Mouse (Mus musculus): ENCODE results near the gene Pcgf6.
A peak's percentile ranks its signal among the peaks of the same experiment; 100 is the strongest.

The Pcgf6 gene

GRCm38 (mm10) chr19:47050271-47051032 is at the start of gene Pcgf6:
TSS of gene Pcgf6 (minus strand) at chr19:47050906.
- peak; percentile 92 for DNase-seq (ENCODE audit: low spot score)

GRCm38 (mm10) chr19:47090550-47091156 is 39.9 kb upstream of the Pcgf6 start, which contains the start of the genes Usmg5 and Pdcd11:
TSS of gene Usmg5 (minus strand) at chr19:47090647.
TSS of gene Pdcd11 (plus strand) at chr19:47090768.
- DNase-seq (ENCODE audit: low spot score), result peak; percentile 98

- DNase-seq (ENCODE audit: low spot score), result peak; percentile 20
These were observed 39.2 kb upstream of the Pcgf6 start for GRCm38 (mm10) chr19:47089718-47090525.

GRCm38 (mm10) chr19:47088226-47088625 is 37.5 kb upstream of the Pcgf6 start:
- no peak for DNase-seq (ENCODE audit: low spot score)

DNA sequence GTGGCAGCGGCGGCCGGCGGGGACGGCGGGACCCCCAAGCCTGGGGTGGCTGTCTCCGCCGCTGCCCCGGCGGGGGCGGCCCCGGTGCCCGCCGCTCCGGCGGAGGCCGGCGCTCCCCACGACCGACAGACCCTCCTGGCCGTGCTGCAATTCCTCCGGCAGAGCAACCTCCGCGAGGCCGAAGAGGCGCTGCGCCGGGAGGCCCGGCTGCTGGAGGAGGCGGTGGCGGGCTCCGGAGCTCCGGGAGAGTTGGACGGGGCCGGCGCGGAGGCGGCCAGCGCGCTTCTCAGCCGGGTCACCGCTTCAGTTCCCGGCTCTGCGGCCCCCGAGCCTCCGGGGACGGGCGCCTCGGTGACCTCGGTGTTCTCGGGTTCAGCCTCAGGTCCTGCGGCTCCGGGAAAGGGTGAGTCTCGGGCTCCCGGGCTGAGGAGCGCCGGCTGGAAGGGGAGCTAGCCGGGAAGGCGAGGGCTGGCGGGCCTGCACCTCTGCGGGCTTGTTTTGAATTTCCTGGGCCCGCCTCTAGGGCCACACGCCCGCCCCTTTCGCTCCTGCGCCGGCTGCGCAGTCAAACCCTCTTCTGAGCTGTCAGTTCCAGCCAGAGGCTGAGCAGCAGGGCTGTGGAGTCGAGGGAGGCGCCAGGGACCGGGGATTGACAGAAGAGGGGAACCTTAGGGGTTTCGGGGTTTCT is 17.4 kb upstream of the Pcgf6 start:
- DNase-seq (ENCODE audit: low spot score), result peak; percentile 87

- peak; percentile 99 for DNase-seq (ENCODE audit: low spot score)
These were observed 16.6 kb upstream of the Pcgf6 start, which contains the start of gene Taf5 for GRCm38 (mm10) chr19:47067096-47067882. TSS of gene Taf5 (plus strand) at chr19:47067746.

DNA sequence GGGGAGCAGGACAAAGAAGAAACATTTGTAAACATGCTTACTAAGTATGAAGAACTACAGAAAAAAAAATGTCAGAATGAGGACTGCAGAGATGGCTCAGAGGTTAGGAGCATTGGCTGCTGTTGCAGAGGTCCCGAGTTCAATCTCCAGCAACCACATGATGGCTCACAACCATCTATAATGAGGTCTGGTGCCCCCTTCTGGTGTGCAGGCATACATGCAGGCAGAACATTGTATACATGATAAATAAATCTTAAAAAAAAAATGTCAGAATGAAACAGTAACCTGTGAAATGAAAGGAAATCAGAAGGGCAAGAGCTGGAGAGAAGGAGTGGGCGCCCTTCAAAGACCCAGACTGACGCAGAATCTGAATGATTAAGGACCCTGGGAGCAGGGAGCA is 15.2 kb upstream of the Pcgf6 start:
- DNase-seq (ENCODE audit: low spot score), result no peak

DNA sequence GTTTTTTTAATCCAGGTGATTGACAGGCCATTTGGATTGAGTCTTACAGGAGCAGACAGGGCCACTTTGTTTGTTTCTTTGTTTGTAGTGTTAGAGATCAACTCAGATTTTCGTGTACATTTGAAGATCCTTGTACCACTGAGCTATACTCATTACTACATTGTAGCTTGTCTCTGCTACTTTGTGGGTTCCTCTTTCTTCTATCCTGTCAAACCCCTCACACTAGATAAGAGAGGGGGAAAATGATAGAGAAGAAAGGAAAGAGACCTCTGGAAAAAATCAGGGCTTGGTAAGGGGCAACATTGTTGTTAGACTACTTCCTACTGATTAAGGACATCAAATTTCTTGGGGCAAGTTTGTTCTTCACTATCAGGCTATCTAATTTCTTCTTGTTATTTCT is 7.0 kb upstream of the Pcgf6 start:
- DNase-seq (ENCODE audit: low spot score), result no peak

GRCm38 (mm10) chr19:47053471-47053870 is 2.8 kb upstream of the Pcgf6 start:
- DNase-seq (ENCODE audit: low spot score), result no peak

DNA sequence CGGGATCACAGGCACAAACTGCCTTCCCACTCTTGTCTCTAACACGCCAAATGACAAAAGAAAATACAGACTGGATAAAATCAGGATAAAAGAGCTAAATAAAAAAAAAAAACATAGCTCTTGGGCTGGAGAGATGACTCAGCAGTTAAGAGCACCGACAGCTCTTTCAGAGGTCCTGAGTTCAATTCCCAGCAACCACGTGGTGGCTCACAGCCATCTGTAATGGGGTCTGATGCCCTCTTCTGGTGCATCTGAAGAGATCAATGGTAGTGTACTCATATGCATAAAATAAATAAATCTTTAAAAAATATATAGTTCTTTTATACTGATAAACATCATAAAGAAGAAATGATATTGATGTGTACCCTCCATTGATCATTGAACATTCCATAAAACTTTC is 2.2 kb upstream of the Pcgf6 start:
- no peak for DNase-seq (ENCODE audit: low spot score)

GRCm38 (mm10) chr19:47049840-47050239 is 866 bp downstream of the Pcgf6 start:
- no peak for DNase-seq (ENCODE audit: low spot score)

DNA sequence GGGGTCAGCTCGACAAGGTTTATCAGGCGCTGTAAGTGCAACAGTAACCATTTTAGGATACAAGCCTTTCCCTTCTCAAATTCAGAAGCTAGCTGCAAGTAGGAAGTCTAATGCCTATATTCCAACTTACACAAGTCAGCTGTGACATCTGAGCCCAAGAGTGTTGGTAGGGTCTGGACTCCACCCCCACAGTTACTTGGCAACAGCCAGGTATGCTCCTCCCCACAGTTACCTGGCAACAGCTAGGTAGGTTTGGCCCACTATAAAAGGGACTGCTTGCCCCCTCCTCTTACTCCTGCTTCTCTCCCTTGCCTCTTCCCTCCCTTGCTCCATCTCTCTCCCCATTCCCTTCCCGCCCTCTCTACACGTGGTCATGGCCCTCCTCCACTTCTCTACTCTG is 1.6 kb downstream of the Pcgf6 start:
- DNase-seq (ENCODE audit: low spot score), result no peak

DNA sequence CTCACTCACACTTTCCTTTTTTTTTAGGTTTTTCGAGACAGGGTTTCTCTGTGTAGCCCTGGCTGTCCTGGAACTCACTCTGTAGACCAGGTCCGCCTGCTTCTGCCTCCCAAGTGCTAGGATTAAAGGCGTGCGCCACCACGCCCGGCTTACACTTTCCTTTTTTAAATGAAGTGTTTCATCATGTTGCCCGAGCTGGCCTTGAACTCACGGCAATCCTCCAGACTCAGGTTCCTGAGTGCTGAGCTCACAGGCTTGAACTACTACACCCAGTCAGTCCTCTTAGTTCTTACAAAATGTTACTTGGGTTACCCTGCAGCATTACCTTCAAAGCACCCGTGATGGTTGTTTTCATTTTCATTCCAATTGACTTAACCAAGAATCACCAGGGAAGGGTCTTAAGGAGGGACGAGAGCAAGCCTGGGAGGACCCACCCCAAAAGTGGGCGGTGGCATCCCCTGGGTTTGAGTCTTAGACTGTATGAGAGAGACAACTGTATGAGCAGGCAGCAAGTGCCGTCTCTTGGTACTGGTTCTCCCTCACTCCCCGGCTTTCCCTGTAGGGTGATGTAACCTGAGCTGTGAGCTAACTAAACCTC is 3.4 kb downstream of the Pcgf6 start:
- no peak for DNase-seq (ENCODE audit: low spot score)

GRCm38 (mm10) chr19:47046343-47046742 is 4.4 kb downstream of the Pcgf6 start:
- no peak for DNase-seq (ENCODE audit: low spot score)

GRCm38 (mm10) chr19:47043608-47044007 is 7.1 kb downstream of the Pcgf6 start:
- DNase-seq (ENCODE audit: low spot score), result no peak

GRCm38 (mm10) chr19:47040720-47041473 is 9.8 kb downstream of the Pcgf6 start:
- no peak for DNase-seq (ENCODE audit: low spot score)

DNA sequence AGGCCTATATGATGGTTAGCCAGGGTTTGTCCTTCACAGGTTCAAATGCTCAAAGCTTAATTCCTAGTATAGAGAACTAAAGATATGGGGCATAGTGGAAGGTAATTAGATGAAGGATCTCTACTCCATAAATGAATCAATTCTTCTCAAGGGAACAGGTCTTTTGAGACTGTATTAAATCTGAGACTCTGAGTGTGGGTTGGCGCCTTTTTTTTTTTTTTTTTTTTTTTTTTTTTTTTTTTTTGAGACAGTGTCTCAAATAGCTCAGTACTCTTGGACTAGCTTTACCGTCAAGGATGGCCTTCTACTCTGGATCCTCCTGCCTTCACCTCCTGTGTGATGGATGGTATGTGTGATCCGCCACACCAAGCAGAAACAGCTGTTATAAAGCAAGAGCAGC is 14.1 kb downstream of the Pcgf6 start:
- DNase-seq (ENCODE audit: low spot score), result no peak

- no peak for DNase-seq (ENCODE audit: low spot score)
These were observed 15.8 kb downstream of the Pcgf6 start for GRCm38 (mm10) chr19:47034916-47035315.

GRCm38 (mm10) chr19:47031770-47032169 is 18.9 kb downstream of the Pcgf6 start:
- no peak for DNase-seq (ENCODE audit: low spot score)

DNA sequence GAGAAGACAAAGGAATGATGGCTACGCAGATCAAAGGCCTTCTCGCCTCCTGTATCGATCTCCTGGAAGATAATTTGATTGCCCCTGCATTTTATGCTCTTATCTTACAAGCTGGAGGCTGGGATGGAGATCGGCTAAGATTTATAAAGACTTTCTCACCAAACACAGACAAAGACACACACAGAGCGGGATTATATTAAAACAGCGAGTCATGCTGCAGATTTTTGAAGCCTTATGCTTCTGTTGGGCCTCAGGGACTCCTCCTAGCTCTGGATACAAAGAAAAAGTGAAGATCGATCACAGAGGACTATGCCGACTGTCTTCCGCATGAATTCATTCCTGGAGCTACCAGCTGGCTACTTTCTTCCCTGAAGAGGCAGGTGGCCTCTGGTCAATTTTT is 20.9 kb downstream of the Pcgf6 start:
- no peak for DNase-seq (ENCODE audit: low spot score)
